ENCODE assay signal across 11 mouse cellular contexts in the genomic region with DNA sequence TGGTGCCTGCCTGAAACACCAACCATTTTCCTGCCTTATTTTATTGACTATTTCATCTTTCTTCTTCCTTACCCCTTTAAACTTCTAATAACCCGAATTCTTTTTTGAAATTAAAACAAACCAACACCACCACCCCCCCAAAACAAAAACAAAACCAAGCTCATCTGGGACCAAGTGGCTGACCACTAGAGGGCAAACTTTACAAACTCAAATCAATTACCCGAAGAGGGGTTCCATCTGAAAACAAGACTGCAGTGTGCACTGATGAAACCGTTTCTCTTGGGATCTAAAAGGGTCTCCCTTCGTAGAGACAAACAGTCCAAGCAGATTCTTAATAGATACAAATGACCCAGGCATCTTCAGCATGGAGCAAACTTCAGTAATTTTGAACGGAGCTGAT. TPM values are rescaled to one million over a fixed set of nuclear protein-coding genes. Genes with fewer than 3 reads are reported as not detected.
DNase-seq lines count a peak whose midpoint lies in the region; ATAC-seq and TF ChIP-seq lines count a peak whose summit lies in the region.
"Had no signal": no experiment of that assay in that cellular context is flagged by ENCODE, and none has a peak within 500 bp of the region (broad histone marks: within the 10 kb centered on the region; RNA-seq: fewer than 3 reads in every experiment).

No protein-coding gene starts in this region.

- no peaks in the 10 kb centered on the region for H3K27me3 ChIP-seq in lung, postnatal 0 days (replicated peaks; ENCODE audit: insufficient read depth, low read length)
- H3K27me3 ChIP-seq: midbrain, embryonic 12.5 days had no signal

- H3K27ac ChIP-seq in lung, postnatal 0 days (ENCODE audit: low read length) = no peak overlapping the region
- peak overlapping the region; percentile 50; the same call in 1 of the 2 replicates for H3K27ac ChIP-seq in brown adipose tissue, adult 24 weeks (replicated peaks; ENCODE audit: low read depth, low read length)

- WGBS in lung, postnatal 0 days = 24% methylated on average over 5 of the region's 5 CpGs

- peak; percentile 74 for TF ChIP-seq CTCF in lung, postnatal 0 days (IDR thresholded peaks at IDR 0.05)

- H3K4me1 ChIP-seq in lung, postnatal 0 days (ENCODE audit: insufficient read depth, low read depth, low read length) = peaks cover 4% of the 10 kb centered on the region; the same call in 1 of the 2 replicates
- H3K4me1 ChIP-seq in brown adipose tissue, adult 24 weeks (ENCODE audit: control insufficient read depth, insufficient read depth, insufficient read length, low read length) = peaks cover 26% of the 10 kb centered on the region

- TF ChIP-seq EP300 in lung, postnatal 0 days (IDR thresholded peaks at IDR 0.05) = no peak

- no peaks in the 10 kb centered on the region for H3K9me3 ChIP-seq in lung, postnatal 0 days (ENCODE audit: low read length)
- H3K9me3 ChIP-seq: midbrain, embryonic 12.5 days had no signal

- H3K4me3 ChIP-seq in lung, postnatal 0 days (ENCODE audit: low read depth, low read length) = no peak overlapping the region
- no peak overlapping the region for H3K4me3 ChIP-seq in brown adipose tissue, adult 24 weeks (ENCODE audit: insufficient read depth, low read depth, low read length)
- H3K4me3 ChIP-seq: midbrain, embryonic 12.5 days had no signal

- H3K36me3 ChIP-seq in lung, postnatal 0 days (ENCODE audit: insufficient read depth, low read length) = peaks cover 13% of the 10 kb centered on the region
- H3K36me3 ChIP-seq: midbrain, embryonic 12.5 days had no signal

- ATAC-seq in frontal cortex, adult (ENCODE audit: low TSS enrichment) = peak; percentile 75; the same call in 1 of the 2 replicates
- no peak for ATAC-seq in lung, postnatal 0 days
- no peak for ATAC-seq in granulocyte monocyte progenitor cell, adult 5-6 weeks (replicated peaks; ENCODE audit: poor library complexity, severe bottlenecking)

- no peak overlapping the region for H3K9ac ChIP-seq in lung, postnatal 0 days (replicated peaks; ENCODE audit: low read depth)
- H3K9ac ChIP-seq: midbrain, embryonic 12.5 days had no signal

- intact Hi-C loops in heart, postnatal 14 days (cut with DNase I) = loop anchor here (1.0 to 5.0 kb wide), 3 partner anchors 152 to 484 kb away; no protein-coding TSS in a partner anchor

- H3K4me2 ChIP-seq in lung, postnatal 0 days (replicated peaks; ENCODE audit: low read depth, low read length) = no peak overlapping the region

- no peak for DNase-seq in frontal cortex, postnatal 25 days (ENCODE audit: low spot score in 2 of 2)
- DNase-seq in lung, postnatal 0 days (ENCODE audit: low spot score) = peak; percentile 70
- no peak for DNase-seq in lung, postnatal 4 days
- peak; percentile 45 for DNase-seq in naive thymus-derived CD4-positive, alpha-beta T cell, adult 2 months (ENCODE audit: low read depth)
- no peak for DNase-seq in heart, postnatal 14 days
- DNase-seq: kidney, postnatal 14 days; thymus, adult 18-20 months had no signal

RNA-seq across cellular contexts. Expression of a gene that starts 49.3 kb away (rescaled TPM):
- polyA plus RNA-seq in lung, postnatal 0 days (2015; fragmentation: Nextera tagmentation; extraction: Ambion mirVana) = 3.7 and 4.6 TPM in 2 replicates
- polyA plus RNA-seq in brown adipose tissue, adult 24 weeks (2012; ENCODE audit: insufficient read depth, insufficient read length, missing spikeins) = 21.5 and 22.3 TPM in 2 replicates
- 0.49 and 2.6 TPM in 2 replicates for total RNA-seq in granulocyte monocyte progenitor cell, adult 5-6 weeks (2014; fragmentation: Nextera tagmentation)
- total RNA-seq in granulocyte monocyte progenitor cell, adult 5-6 weeks (2017) = 2.2 and 3.8 TPM in 2 replicates
- 10 to 100 TPM; 22.8 to 33.6 TPM for total RNA-seq in heart, postnatal 14 days (2021)

Comparison
In these comparisons a context has a peak if more than half of its experiments do, and no peak if none do; other contexts are left out.
1. DNase-seq: peak in lung, postnatal 0 days (single experiment) and naive thymus-derived CD4-positive, alpha-beta T cell, adult 2 months (single experiment); none in frontal cortex, postnatal 25 days (0 of 2), lung, postnatal 4 days (0 of 2) and heart, postnatal 14 days (0 of 2).
2. RNA of a gene that starts 49.3 kb away (total RNA-seq): 22.8 to 33.6 TPM in heart, postnatal 14 days; 0.49 to 3.8 TPM in granulocyte monocyte progenitor cell, adult 5-6 weeks; every median in the first group is over 4 times any median in the second.